Mouse (Mus musculus) ovary, postnatal 36 days (tissue): ENCODE data around the gene Bysl.
"Not testable (repeated sequence)": the region's sequence is repeated elsewhere in the genome, so short reads cannot be mapped to it uniquely, and the experiment has no call there.

ENCODE experiments used
- DNase-seq: peaks from one replicate; pipeline ENCODE4 v3.0.0; 2022; ENCODE audit warnings: low spot score, mixed read lengths

Gene Bysl

GRCm38 (mm10) chr17:47610849-47611660, at the start of gene Bysl, which contains the start of the genes Med20 and Gm20517:
Gene Bysl, minus strand, starts transcription at chr17:47611492.
Gene Med20, plus strand, starts transcription at chr17:47611582.
Gene Gm20517, plus strand, starts transcription at chr17:47611589.
- DNase-seq, result peak; percentile 95

GRCm38 (mm10) chr17:47658741-47659243, 47.5 kb upstream of the Bysl start:
- no peak for DNase-seq

GRCm38 (mm10) chr17:47657901-47658300, 46.6 kb upstream of the Bysl start:
- no peak for DNase-seq

GRCm38 (mm10) chr17:47655697-47656096, 44.4 kb upstream of the Bysl start:
- DNase-seq, result no peak

GRCm38 (mm10) chr17:47654346-47654745, 43.1 kb upstream of the Bysl start:
- DNase-seq, result not testable (repeated sequence)

- no peak for DNase-seq
Observed at GRCm38 (mm10) chr17:47651953-47652352, 40.7 kb upstream of the Bysl start.

GRCm38 (mm10) chr17:47648966-47649365, 37.7 kb upstream of the Bysl start:
- DNase-seq, result no peak

GRCm38 (mm10) chr17:47646683-47647082, 35.4 kb upstream of the Bysl start:
- DNase-seq, result peak; percentile 46

- DNase-seq, result no peak
Observed at GRCm38 (mm10) chr17:47642992-47643391, 31.7 kb upstream of the Bysl start.

GRCm38 (mm10) chr17:47633999-47634770, 22.9 kb upstream of the Bysl start:
- no peak for DNase-seq

- DNase-seq, result no peak
Observed at GRCm38 (mm10) chr17:47632181-47632840, 21.0 kb upstream of the Bysl start.

GRCm38 (mm10) chr17:47630678-47631065, 19.4 kb upstream of the Bysl start, which contains the start of gene Usp49:
Gene Usp49, plus strand, starts transcription at chr17:47630690.
- DNase-seq, result no peak

GRCm38 (mm10) chr17:47629717-47630677, 18.7 kb upstream of the Bysl start:
- no peak for DNase-seq

GRCm38 (mm10) chr17:47628851-47629676, 17.8 kb upstream of the Bysl start:
- peak; percentile 93 for DNase-seq

- no peak for DNase-seq
Observed at GRCm38 (mm10) chr17:47627791-47628190, 16.5 kb upstream of the Bysl start.

- DNase-seq, result no peak
Observed at GRCm38 (mm10) chr17:47626031-47626430, 14.7 kb upstream of the Bysl start.

GRCm38 (mm10) chr17:47625088-47625487, 13.8 kb upstream of the Bysl start:
- no peak for DNase-seq

- not testable (repeated sequence) for DNase-seq
Observed at GRCm38 (mm10) chr17:47624572-47624971, 13.3 kb upstream of the Bysl start.

- DNase-seq, result no peak
Observed at GRCm38 (mm10) chr17:47622912-47623554, 11.7 kb upstream of the Bysl start.
